Mouse (Mus musculus): ENCODE measurements around the gene Rasgef1b.

GRCm38 (mm10) chr5:99246972-99247371 is 481.9 kb downstream of the Rasgef1b start:
- TF ChIP-seq CTCF (IDR thresholded peaks at IDR 0.05): no peak
- TF ChIP-seq EP300 (IDR thresholded peaks at IDR 0.05): no peak

All from lung, postnatal 0 days (tissue).